Mouse (Mus musculus) granulocyte monocyte progenitor cell, adult 5-6 weeks (primary cell): Measurements from ENCODE around the gene Rps6ka1. TPM values are rescaled to one million over a fixed set of nuclear protein-coding genes. Genes with fewer than 3 reads are reported as not detected.

Source experiments
- ATAC-seq: replicated peaks from 2 replicates; pipeline ENCODE4 v1.8.0; 2016; ENCODE audit warnings: mild to moderate bottlenecking, moderate TSS enrichment, inconsistent platforms; ENCODE audit not compliant: poor library complexity, severe bottlenecking
- total RNA-seq, 2 experiments: library from RNA; stranded (forward) in 1 of 2; stranded (reverse) in 1 of 2; fragments of 200-712, 200-1000 nt in 1 of 2; fragments of >200 nt in 1 of 2; fragmentation: Nextera tagmentation in 1 of 2; gene quantifications; 2 replicates each; pipeline ENCODE4 v1.2.3; 2014 to 2017

Rps6ka1 gene
- total RNA-seq, 2 experiments from 2014 or later, result 148 to 174 TPM

- peak; percentile 80 for ATAC-seq
These were observed 11.7 kb upstream of the Rps6ka1 start for GRCm38 (mm10) chr4:133899241-133899800.

DNA sequence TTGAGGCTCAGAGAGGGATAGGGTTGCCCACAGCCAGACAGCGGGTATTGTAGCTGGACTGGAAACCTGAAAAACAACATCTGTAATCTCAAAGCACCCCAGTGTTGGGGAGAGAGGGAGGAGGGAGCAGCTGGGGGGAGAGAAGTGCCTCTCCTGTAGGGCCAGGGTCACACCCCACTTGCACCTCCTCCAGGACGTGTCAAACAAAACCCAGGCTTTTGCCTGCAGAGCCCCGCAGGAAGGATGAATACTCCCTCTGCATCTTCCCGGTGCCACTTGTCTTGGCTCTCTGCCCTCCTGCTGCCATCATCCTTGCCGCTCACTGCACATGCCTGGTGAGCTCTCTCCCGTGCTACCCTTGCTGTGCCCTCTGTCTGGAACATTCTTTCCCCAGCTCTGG is 10.6 kb upstream of the Rps6ka1 start:
- ATAC-seq, result no peak

DNA sequence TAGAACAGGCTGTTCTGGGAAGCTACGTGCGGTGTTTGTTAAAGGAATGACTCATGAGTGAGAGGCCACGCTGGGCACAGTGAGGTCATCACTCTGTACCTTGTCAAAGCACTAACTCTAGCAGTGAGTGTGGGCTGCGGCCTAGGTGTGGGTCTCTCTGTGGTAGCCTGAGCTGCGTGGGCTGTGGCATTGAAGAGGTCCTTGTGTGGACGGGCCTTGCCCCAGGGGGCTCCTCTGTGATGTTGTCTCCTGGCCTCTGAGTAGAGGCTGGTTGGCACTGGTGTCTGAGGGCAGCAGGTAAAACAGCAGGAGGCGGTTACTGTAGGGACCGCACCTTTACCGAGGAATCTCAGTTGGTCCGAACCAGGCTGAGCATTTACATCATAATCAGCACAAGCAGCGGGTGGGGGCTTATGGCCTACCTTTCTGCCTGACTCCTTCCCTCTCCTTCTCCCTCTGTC is 9.9 kb upstream of the Rps6ka1 start:
- no peak for ATAC-seq

GRCm38 (mm10) chr4:133896984-133897383 is 9.4 kb upstream of the Rps6ka1 start:
- ATAC-seq, result no peak

DNA sequence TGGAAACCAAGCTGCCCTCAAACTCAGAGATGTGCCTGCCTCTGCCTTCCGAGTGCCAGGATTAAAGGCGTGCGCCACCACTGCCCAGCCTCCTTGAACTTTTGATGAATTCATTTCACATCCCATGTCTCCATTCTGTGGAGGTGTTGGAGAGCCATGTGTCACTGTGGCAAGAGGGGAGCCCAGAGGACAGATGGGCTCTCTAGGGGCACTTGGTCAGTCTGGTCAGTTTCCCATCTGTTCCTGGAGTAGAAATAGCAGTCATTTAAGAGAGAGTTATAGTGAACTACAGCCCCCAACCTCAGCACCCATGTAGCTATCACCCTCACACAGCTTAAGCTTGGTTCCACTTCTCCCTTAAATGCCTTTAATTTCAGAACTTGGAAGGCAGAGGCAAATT is 8.4 kb upstream of the Rps6ka1 start:
- no peak for ATAC-seq

DNA sequence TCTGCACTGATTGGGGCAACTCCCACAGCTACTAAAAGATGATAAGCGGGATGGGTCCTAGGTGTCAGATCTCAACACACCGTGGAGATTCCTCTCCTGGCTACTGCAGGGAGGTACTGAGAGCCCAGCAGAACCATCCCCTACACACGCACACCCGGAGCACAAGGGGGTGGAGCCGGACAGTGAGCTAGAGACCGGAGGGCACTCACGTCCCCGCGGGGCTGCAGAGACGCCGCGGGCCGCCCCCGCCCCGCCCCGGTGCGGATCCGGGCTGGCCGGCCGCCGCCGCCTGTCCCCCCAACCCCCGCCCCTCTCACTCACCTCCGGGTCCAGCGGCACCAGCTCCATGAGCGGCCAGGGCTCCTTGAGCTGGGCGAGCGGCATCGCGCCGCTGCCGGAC is 348 bp downstream of the Rps6ka1 start:
- ATAC-seq, result peak; percentile 21; the same call in 1 of the 2 replicates

DNA sequence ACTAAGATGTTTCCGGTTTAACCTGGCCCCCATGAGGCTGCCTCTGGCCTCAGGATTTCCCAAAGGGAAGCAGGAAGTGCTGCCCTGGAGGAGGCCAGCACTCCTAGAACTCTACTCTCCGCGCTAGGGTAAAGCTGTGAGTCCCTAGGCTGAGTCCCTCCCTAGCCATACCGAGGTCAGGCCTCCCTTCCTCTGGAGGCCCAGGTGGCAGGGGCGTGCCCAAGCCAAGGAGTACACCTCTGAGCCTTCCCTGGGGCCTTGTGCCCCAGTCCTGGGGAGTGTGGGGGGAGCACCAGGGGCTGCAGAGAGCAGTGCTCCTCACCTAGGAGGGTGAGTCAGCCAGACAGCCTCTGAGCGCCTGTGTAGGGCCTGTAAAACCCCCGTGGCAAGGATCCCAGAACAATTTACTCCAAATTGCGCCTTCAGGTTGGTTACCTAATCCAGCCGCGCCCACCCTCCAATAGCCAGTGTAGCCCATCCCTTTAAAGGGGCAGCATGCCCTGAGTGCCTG is 1.6 kb downstream of the Rps6ka1 start:
- ATAC-seq, result peak; percentile 8; the same call in 1 of the 2 replicates

DNA sequence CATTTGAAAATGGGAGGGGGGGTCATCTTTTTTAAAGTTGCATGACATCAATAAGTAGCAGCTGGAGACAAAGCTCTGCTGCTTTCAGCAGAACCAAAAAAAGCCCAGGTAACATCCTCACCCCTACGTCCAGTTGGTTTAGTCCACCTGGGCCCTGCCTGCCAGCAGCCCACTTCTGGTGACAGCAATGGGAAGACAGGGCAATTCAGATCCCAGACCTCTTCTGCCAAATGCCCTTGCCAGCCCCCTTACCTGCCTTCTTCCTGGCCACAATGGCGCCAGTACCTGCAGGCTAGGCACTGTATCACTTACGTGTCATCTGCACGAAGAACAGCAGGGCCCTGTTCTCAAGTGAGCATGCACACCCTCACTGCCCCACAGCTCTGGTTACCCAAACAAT is 2.3 kb downstream of the Rps6ka1 start:
- no peak for ATAC-seq

- no peak for ATAC-seq
These were observed 2.7 kb downstream of the Rps6ka1 start for GRCm38 (mm10) chr4:133884888-133885287.

- no peak for ATAC-seq
These were observed 3.4 kb downstream of the Rps6ka1 start for GRCm38 (mm10) chr4:133884127-133884753.

DNA sequence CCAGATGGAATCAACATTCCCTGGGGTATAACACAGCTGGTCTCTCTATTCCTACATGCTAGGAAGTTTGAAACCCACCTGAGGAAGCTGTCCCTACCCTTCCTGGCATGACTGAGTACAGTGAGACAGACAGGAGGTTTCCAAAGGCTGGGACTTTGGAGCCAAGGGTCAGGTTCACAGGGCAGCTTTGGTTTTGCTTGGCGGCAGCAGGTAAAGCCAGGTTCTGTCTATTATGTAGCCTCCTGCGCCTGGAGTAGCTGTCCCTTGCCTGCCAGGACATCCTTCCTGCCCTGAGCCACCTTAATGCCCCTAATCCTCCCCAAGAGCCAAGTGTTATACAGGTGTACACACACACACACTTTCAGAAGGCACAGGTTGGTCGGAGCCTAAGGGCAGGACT is 5.7 kb downstream of the Rps6ka1 start:
- no peak for ATAC-seq

DNA sequence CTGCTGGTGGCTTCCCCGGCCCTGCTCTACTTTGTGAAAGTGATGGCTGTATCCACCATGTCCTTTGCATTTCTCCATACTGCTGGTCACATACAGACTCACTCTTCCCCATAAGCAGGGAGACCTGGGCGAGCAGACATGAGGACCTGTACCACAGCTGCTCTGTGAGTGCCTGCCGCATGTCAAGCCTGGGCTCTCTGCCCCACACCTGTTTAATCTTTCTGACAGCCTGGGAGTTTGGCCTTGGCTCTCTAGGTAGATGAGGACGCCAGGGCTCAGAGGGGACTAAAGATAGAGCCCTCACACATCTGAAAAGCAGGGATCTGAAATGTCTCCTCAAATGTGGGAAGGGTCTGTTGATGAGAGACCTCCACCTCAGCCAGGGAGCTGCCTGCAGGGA is 6.2 kb downstream of the Rps6ka1 start:
- ATAC-seq, result no peak

- ATAC-seq, result peak; percentile 10
These were observed 8.3 kb downstream of the Rps6ka1 start for GRCm38 (mm10) chr4:133879145-133879902.

- no peak for ATAC-seq
These were observed 9.5 kb downstream of the Rps6ka1 start for GRCm38 (mm10) chr4:133877850-133878755.

DNA sequence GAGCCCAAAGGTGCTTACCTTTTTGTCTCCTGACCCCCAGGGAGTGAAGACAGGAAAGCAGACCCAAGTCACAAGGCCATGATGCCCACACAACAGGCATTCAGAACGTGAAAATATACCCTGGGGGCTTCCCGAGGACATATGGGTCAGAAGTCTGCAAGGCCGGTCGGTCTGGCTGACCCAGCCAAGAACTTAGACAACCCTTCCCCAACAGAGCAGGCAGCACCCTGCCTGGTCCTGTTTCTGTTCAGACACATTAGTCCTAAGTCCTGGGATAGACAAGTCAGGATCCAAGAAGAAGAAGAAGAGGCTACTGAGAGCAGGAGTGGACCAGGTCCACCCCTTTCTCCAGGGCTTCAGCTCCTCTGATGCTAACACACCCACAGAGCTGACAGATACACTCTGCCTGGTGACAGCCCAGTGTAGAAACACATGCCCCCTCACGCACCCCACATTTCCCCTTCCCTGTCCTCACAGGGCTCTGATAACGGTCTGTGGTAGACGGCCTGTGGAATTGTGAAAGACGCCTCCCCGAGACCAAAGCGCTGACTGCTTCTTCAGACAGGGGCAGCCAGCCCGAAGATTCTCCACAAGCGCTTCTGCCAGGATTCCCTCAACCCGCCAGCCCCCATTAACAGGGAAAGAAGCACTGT is 12.6 kb downstream of the Rps6ka1 start:
- peak; percentile 68 for ATAC-seq

- ATAC-seq, result peak; percentile 60
These were observed 13.4 kb downstream of the Rps6ka1 start for GRCm38 (mm10) chr4:133873926-133874864.

DNA sequence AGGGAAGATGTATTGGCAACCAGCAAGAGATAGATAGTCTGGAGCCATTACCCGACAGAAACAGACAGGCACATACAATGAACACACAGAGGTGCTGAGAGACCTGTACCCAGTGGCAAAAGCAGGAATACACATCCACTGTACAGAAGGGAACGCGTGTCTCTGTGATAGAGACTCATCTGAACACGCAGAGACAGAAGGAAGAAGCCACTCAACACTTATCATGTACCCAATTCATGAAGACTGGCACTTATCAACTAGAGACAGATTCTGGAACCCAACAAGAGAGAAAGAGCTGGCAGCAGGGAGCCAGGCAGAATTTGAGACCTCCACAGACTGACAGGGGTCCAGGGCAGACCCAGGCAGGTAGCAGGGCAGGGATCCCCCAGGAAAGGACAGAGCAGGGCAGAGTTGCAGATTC is 14.2 kb downstream of the Rps6ka1 start:
- no peak for ATAC-seq

DNA sequence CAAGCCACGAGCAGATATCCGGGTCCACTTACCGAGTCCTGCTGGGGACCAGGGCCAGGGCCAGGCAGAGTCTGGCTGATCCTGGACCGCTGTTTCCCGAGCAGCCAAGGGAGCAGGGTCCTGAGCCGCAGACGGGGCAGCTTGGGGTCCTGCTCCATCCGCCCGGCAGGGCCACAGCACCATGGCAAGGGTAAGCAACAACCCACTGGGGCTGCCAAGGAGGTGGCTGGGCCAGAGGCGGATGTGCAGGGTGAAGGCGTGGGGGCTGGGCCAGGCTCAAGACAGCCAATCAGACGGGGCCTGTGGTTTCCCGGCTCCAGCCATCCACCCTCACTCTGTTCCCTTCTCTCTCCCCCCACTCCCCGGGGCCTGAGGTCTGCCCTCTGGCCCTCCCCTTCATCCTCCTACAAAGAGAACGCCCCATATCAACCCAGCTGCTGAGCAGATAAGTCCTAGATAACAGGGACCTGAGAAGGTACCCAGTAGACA is 14.7 kb downstream of the Rps6ka1 start:
- peak; percentile 74 for ATAC-seq
